Comparison of ENCODE assay signal across 24 mouse cellular contexts in genomic region chr6:106792486-106792885, GRCm38 (mm10). TPM values are rescaled to one million over a fixed set of nuclear protein-coding genes. Genes with fewer than 3 reads are reported as not detected.
A peak's percentile ranks its signal among the peaks of the same experiment; 100 is the strongest.
DNase-seq lines count a peak whose midpoint lies in the region; TF ChIP-seq lines count a peak whose summit lies in the region.
"Had no signal": no experiment of that assay in that cellular context is flagged by ENCODE, and none has a peak within 500 bp of the region (broad histone marks: within the 10 kb centered on the region; RNA-seq: fewer than 3 reads in every experiment).

No protein-coding gene starts in this region.

- peaks cover 4% of the 10 kb centered on the region for H3K9me3 ChIP-seq in CH12.LX (replicated peaks; ENCODE audit: low read length)
- H3K9me3 ChIP-seq: G1E had no signal

- TF ChIP-seq EP300 in CH12.LX (IDR thresholded peaks at IDR 0.05; ENCODE audit: low read length): peak; percentile 68; the same call in 1 of the 2 replicates

- H3K36me3 ChIP-seq in spleen, adult 2 months (ENCODE audit: control insufficient read depth, insufficient read depth, low read length): peaks cover 22% of the 10 kb centered on the region
- H3K36me3 ChIP-seq in CH12.LX (replicated peaks in 1 of 2; ENCODE audit: control insufficient read depth in 1 of 2, insufficient read depth in 1 of 2, low read length in 1 of 2): peaks cover 14 to 37% of the 10 kb centered on the region in 2 experiments
- peaks cover 13% of the 10 kb centered on the region for H3K36me3 ChIP-seq in splenic B cell, adult 2 months (ENCODE audit: control insufficient read depth, insufficient read depth, low read length, poor library complexity, severe bottlenecking)

- dilution Hi-C loops in CH12.LX (cut with MboI; ENCODE audit: extremely low pct_ligation_motif_present, extremely low pct_unique_long_range_greater_than_20kb, low sequenced_read_pairs): no loop called here

- H3K27ac ChIP-seq in spleen, adult 2 months (ENCODE audit: insufficient read depth, low read length): 0 out of 2 replicates have a peak overlapping the region, but pooled peaks have one; percentile 46
- H3K27ac ChIP-seq in CH12.LX (ENCODE audit: insufficient read depth, low read depth): peak overlapping the region; percentile 83

- TF ChIP-seq POLR2A in spleen, adult 2 months (IDR thresholded peaks at IDR 0.05; ENCODE audit: low read depth, low read length): no peak
- no peak for TF ChIP-seq POLR2A in CH12.LX (IDR thresholded peaks at IDR 0.05; ENCODE audit: low read depth, low read length)

- no peak overlapping the region for H3K4me3 ChIP-seq in spleen, adult 2 months (ENCODE audit: extremely low read depth, insufficient read depth, insufficient read length)
- H3K4me3 ChIP-seq in CH12.LX (replicated peaks in 1 of 3; ENCODE audit: low read depth in 2 of 3, low read length in 2 of 3, poor library complexity in 1 of 3): peak overlapping the region in 1 of 3 experiments; percentile 74

- 80% methylated on average over 5 of the region's 5 CpGs for WGBS in spleen, adult 2 months

- TF ChIP-seq CTCF in spleen, adult 2 months (IDR thresholded peaks at IDR 0.05; ENCODE audit: extremely low read depth, insufficient read depth, insufficient read length, insufficient replicate concordance): no peak
- TF ChIP-seq CTCF in CH12.LX (conservative IDR thresholded peaks at IDR 0.05 in 1 of 2, IDR thresholded peaks at IDR 0.05 in 1 of 2; ENCODE audit: low read depth in 2 of 2, low read length in 2 of 2): no peak

- intact Hi-C loops in gastrocnemius, postnatal 36 days (cut with DNase I): no loop called here

- H3K27me3 ChIP-seq in spleen, adult 2 months (ENCODE audit: control insufficient read depth, insufficient read depth, low read length): no peaks in the 10 kb centered on the region
- no peaks in the 10 kb centered on the region for H3K27me3 ChIP-seq in CH12.LX (replicated peaks)
- no peaks in the 10 kb centered on the region for H3K27me3 ChIP-seq in splenic B cell, adult 2 months (ENCODE audit: control insufficient read depth, insufficient read depth, low read length, poor library complexity, severe bottlenecking)
- H3K27me3 ChIP-seq: Patski had no signal

- peaks cover 32% of the 10 kb centered on the region for H3K79me2 ChIP-seq in CH12.LX (replicated peaks; ENCODE audit: control insufficient read depth, extremely low read depth, insufficient read depth, poor library complexity, severe bottlenecking)

- no peaks in the 10 kb centered on the region for H3K4me1 ChIP-seq in spleen, adult 2 months (ENCODE audit: control insufficient read depth, insufficient read depth, insufficient read length)
- peaks cover 3 to 58% of the 10 kb centered on the region in 2 experiments; a peak in 3 of 4 replicates for H3K4me1 ChIP-seq in CH12.LX (ENCODE audit: control insufficient read depth in 1 of 2, insufficient read depth in 2 of 2)

- no peak for TF ChIP-seq RAD21 in CH12.LX (IDR thresholded peaks at IDR 0.05; ENCODE audit: low read depth, low read length)

- DNase-seq in spleen, adult 2 months (ENCODE audit: low read depth in 1 of 2, low spot score in 2 of 2): no peak
- no peak for DNase-seq in spleen, postnatal 36 days (ENCODE audit: low spot score in 2 of 2)
- DNase-seq in CH12.LX (ENCODE audit: extremely low read depth): peak; percentile 60
- DNase-seq in induced T-regulatory cell, adult 2 months (ENCODE audit: low read depth): peak; percentile 45
- DNase-seq in splenic B cell, adult 2 months (ENCODE audit: low read depth, low spot score): peak; percentile 41
- no peak for DNase-seq in gastrocnemius, postnatal 36 days
- DNase-seq in cerebellum, adult 9-10 months: no peak
- DNase-seq in ovary, postnatal 10 days (ENCODE audit: low spot score): no peak
- DNase-seq: adrenal gland, adult 2 months; adrenal gland, adult 8-10 months; adrenal gland, postnatal 10 days; adrenal gland, postnatal 14 days; adrenal gland, postnatal 25 days; adrenal gland, postnatal 36 days; B cell, adult 2 months; cerebellum, adult 11 months; cerebellum, adult 11-12 months; cerebellum, adult 18-20 months had no signal

- in situ Hi-C loops in CH12.LX (cut with MboI; ENCODE audit: low pct_ligation_motif_present, low pct_unique_long_range_greater_than_20kb, low sequenced_read_pairs): loop anchor here (5.0 kb wide), 1 partner anchor 130 kb away; no protein-coding TSS in a partner anchor

- H3K9ac ChIP-seq in CH12.LX (ENCODE audit: insufficient read depth, low read depth): peak overlapping the region; percentile 40; the same call in 1 of the 2 replicates

- peak overlapping the region; percentile 35 for H3K4me2 ChIP-seq in CH12.LX (ENCODE audit: insufficient read depth, low read depth, poor library complexity, severe bottlenecking)

TF ChIP-seq in CH12.LX, 34 proteins besides CTCF, POLR2A, EP300 and RAD21:
- TF ChIP-seq MAZ (IDR thresholded peaks at IDR 0.05; ENCODE audit: low read depth, low read length) (no peak), TCF12 (IDR thresholded peaks at IDR 0.05; ENCODE audit: low read depth, low read length) (no peak), MAX (IDR thresholded peaks at IDR 0.05; ENCODE audit: low read length) (peak; percentile 62; the same call in 1 of the 2 replicates), ETS1 (conservative IDR thresholded peaks at IDR 0.05; ENCODE audit: low read depth, low read length) (peak; percentile 63), ZNF384 (IDR thresholded peaks at IDR 0.05; ENCODE audit: low read depth, low read length) (no peak), SIN3A (IDR thresholded peaks at IDR 0.05; ENCODE audit: low read length) (peak; percentile 36; the same call in 1 of the 2 replicates), ZMIZ1 (IDR thresholded peaks at IDR 0.05; ENCODE audit: low read depth, low read length) (no peak), SMC3 (IDR thresholded peaks at IDR 0.05; ENCODE audit: low read depth, low read length) (no peak), MXI1 (IDR thresholded peaks at IDR 0.05; ENCODE audit: low read depth, low read length) (peak; percentile 77; the same call in 1 of the 2 replicates)

RNA-seq across cellular contexts. Expression of gene Crbn, which starts 7.4 kb away (rescaled TPM):
- 4.6 and 7.7 TPM in 2 replicates for polyA plus RNA-seq in spleen, adult 2 months (2012; rRNA removed)
- total RNA-seq in CH12.LX (2012; rRNA removed): 28.8 and 29.2 TPM in 2 replicates
- total RNA-seq in CH12.LX (2014; rRNA removed): 60.1 and 73.3 TPM in 2 replicates
- polyA plus RNA-seq in CH12.LX (2012; ENCODE audit: insufficient read length, low read depth): 28.0 and 30.8 TPM in 2 replicates
- total RNA-seq in gastrocnemius, postnatal 36 days (2021): 10 to 100 TPM; 40.3 to 45.1 TPM

RNA-seq across cellular contexts. Expression of gene Trnt1, which starts 23.6 kb away (rescaled TPM):
- 9.0 and 10.5 TPM in 2 replicates for polyA plus RNA-seq in spleen, adult 2 months (2012; rRNA removed)
- total RNA-seq in CH12.LX (2012; rRNA removed) (106 and 155 TPM in 2 replicates), CH12.LX (2014; rRNA removed) (239 and 286 TPM in 2 replicates)
- polyA plus RNA-seq in CH12.LX (2012; ENCODE audit: insufficient read length, low read depth): 159 and 195 TPM in 2 replicates
- 10 to 100 TPM; 19.1 to 24.5 TPM for total RNA-seq in gastrocnemius, postnatal 36 days (2021)

RNA-seq across cellular contexts. Expression of gene Il5ra, which starts 43.6 kb away (rescaled TPM):
- polyA plus RNA-seq in spleen, adult 2 months (2012; rRNA removed): 0.79 and 1.1 TPM in 2 replicates
- total RNA-seq in CH12.LX (2012; rRNA removed): 56.8 and 65.0 TPM in 2 replicates
- total RNA-seq in CH12.LX (2014; rRNA removed): 119 and 138 TPM in 2 replicates
- 69.0 and 70.2 TPM in 2 replicates for polyA plus RNA-seq in CH12.LX (2012; ENCODE audit: insufficient read length, low read depth)
- not detected for total RNA-seq in gastrocnemius, postnatal 36 days (2021)
- total RNA-seq: adrenal gland, adult 18-20 months; adrenal gland, adult 2 months; adrenal gland, postnatal 25 days; adrenal gland, postnatal 36 days; adrenal gland, postnatal 4 days; MEL had no signal
- polyA plus RNA-seq: adrenal gland, adult 2 months; C2C12 had no signal

Comparison
In these comparisons a context has a peak if more than half of its experiments do, and no peak if none do; other contexts are left out.
1. DNase-seq: peak in CH12.LX (single experiment), induced T-regulatory cell, adult 2 months (single experiment) and splenic B cell, adult 2 months (single experiment); none in spleen, adult 2 months (0 of 2), spleen, postnatal 36 days (0 of 2), gastrocnemius, postnatal 36 days (0 of 2), cerebellum, adult 9-10 months (single experiment) and ovary, postnatal 10 days (single experiment).
2. RNA of gene Trnt1, which starts 23.6 kb away (total RNA-seq): 106 to 286 TPM in CH12.LX; 19.1 to 24.5 TPM in gastrocnemius, postnatal 36 days; every median in the first group is over 4 times any median in the second.
3. RNA of gene Il5ra, which starts 43.6 kb away (total RNA-seq): 56.8 to 138 TPM in CH12.LX; not detected in gastrocnemius, postnatal 36 days; every median in the first group is over 10 times any median in the second.